Mouse (Mus musculus) E14TG2a.4 (cell line): ENCODE measurements around the gene Fbrs.
A peak's percentile ranks its signal among the peaks of the same experiment; 100 is the strongest.
"Not testable (repeated sequence)": the region's sequence is repeated elsewhere in the genome, so short reads cannot be mapped to it uniquely, and the experiment has no call there.

Experiments used
- H3K27me3 ChIP-seq: 2 replicates; pipeline ENCODE4 v1.6.1; 2014; ENCODE audit warnings: low read length, control low read depth; ENCODE audit not compliant: insufficient read depth
- H3K36me3 ChIP-seq: 2 replicates; pipeline ENCODE4 v1.6.1; 2014; ENCODE audit warnings: low read length, control low read depth; ENCODE audit not compliant: insufficient read depth
- H3K4me1 ChIP-seq: replicated peaks from 2 replicates; pipeline ENCODE4 v1.6.1; 2014; ENCODE audit warnings: low read depth, low read length, control low read depth
- H3K4me3 ChIP-seq: replicated peaks from 2 replicates; pipeline ENCODE4 v1.5.1; 2014; ENCODE audit warnings: mild to moderate bottlenecking, low read length
- H3K9me3 ChIP-seq: 2 replicates; pipeline ENCODE4 v1.6.1; 2014; ENCODE audit warnings: low read length, control low read depth
- CTCF ChIP-seq: conservative IDR thresholded peaks from 2 replicates; pipeline ENCODE4 v1.5.1; 2014; ENCODE audit warnings: low read length
- NANOG ChIP-seq: IDR thresholded peaks from 2 replicates; pipeline ENCODE4 v1.6.1; 2014; ENCODE audit warnings: borderline replicate concordance, low read length, mixed read lengths
- POU5F1 ChIP-seq: IDR thresholded peaks from 2 replicates; pipeline ENCODE4 v1.6.1; 2014; ENCODE audit warnings: low read length, borderline replicate concordance

The Fbrs gene

DNA sequence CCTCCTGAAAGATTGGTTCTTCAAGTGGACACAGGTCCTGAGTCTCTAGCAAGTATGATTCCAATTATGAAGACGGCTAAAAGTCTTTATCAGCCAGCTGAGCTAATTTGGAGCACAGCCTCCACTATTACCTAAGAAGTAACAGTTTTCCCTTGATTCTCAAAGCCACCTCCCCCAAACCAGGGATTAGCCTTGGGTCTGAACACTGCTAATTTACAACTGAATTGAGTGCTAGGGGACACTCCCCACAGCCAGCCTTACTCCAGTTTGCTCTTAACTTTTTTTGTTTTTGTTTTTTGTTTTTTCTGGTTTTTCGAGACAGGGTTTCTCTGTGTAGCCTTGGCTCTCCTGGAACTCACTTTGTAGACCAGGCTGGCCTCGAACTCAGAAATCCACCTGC lies 13.8 kb upstream of the Fbrs start:
- H3K36me3 ChIP-seq: peaks cover 62% of the 10 kb centered on the region
- no peaks in the 10 kb centered on the region for H3K27me3 ChIP-seq
- peaks cover 3% of the 10 kb centered on the region for H3K4me1 ChIP-seq
- peaks cover 99% of the 10 kb centered on the region for H3K9me3 ChIP-seq
- H3K4me3 ChIP-seq: no peak overlapping the region
- no peak for TF ChIP-seq CTCF
- TF ChIP-seq POU5F1: no peak
- TF ChIP-seq NANOG: peak; percentile 36

DNA sequence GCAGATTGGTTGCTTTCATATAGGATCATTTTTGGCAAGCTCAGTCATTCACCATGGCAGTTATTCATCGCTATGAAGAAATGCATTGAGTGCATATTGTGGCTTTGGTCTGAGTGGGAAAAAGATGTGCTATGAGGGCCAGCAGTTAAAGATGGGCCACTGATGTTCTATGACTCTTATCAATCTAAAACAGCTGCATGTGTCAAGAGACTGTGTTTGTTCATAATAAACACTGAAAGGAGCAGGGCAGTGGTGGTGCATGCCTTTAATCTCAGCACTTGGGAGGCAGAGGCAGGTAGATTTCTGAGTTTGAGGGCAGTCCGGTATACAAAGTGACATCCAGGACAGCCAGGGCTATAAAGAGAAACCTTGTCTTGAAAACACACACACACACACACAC lies 13.3 kb upstream of the Fbrs start:
- H3K27me3 ChIP-seq, H3K4me3 ChIP-seq, H3K4me1 ChIP-seq: not testable (repeated sequence)
- Histone ChIP-seq H3K9me3 (peaks cover 97% of the 10 kb centered on the region), H3K36me3 (peaks cover 58% of the 10 kb centered on the region)

DNA sequence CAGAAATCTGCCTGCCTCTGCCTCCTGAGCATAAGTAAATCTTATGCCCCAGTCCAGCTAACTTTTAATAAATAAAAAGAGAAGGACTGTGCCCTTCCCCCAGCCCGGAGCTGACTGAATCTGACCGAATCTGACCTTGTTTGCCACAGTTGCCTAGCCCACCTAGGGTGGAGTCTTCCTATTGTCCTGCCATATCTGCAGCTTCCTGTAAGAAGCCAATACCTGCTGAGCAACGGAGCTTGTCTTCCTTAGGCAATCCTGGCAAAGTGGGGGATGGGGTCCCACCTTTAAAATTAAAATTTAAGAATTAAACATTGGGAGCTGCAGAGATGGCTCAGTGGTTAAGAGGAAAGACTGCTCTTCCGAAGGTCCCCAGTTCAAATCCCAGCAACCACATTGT lies 12.4 kb upstream of the Fbrs start:
- Histone ChIP-seq H3K4me1 (peaks cover 7% of the 10 kb centered on the region), H3K9me3 (peaks cover 88% of the 10 kb centered on the region), H3K27me3 (no peaks in the 10 kb centered on the region), H3K36me3 (peaks cover 48% of the 10 kb centered on the region), H3K4me3 (no peak overlapping the region)
- no peak for TF ChIP-seq CTCF
- TF ChIP-seq POU5F1: no peak
- no peak for TF ChIP-seq NANOG

DNA sequence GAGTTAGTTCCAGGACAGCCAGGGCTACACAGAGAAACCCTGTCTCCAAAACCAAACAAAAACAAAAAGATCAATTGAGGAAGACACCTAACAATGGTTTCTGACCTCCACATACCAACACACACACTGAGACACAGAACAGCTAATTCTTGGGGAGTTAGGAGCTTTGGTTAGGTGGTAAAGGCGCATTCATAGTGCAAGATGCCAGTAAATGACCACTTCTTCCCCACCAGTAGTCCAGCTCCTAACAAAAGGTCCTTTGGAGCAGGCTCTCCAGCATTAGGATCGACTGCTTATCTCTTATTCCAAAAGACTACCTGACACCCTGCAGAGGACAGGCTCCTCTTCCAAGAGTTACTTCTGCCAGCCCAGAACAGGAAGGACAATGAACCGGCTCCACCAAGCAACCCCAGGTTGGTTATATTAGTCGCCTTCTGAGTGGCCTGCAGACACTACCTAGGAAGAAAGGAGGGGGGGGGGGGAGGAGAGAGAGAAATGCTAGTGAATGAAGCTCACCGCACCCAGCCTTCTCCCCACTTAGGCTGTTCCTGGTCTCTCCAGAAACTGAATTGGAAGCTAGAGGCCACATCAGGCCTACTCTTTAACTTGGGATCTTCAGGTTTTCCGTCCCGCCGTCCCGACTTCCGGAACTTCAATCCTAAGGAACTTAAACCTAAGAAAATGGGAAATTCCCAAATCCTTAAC lies 8.8 kb upstream of the Fbrs start:
- Histone ChIP-seq H3K4me1 (peaks cover 38% of the 10 kb centered on the region), H3K9me3 (peaks cover 53% of the 10 kb centered on the region), H3K36me3 (peaks cover 41% of the 10 kb centered on the region), H3K27me3 (no peaks in the 10 kb centered on the region), H3K4me3 (peak overlapping the region; percentile 95)
- TF ChIP-seq POU5F1: no peak
- no peak for TF ChIP-seq NANOG
- no peak for TF ChIP-seq CTCF

DNA sequence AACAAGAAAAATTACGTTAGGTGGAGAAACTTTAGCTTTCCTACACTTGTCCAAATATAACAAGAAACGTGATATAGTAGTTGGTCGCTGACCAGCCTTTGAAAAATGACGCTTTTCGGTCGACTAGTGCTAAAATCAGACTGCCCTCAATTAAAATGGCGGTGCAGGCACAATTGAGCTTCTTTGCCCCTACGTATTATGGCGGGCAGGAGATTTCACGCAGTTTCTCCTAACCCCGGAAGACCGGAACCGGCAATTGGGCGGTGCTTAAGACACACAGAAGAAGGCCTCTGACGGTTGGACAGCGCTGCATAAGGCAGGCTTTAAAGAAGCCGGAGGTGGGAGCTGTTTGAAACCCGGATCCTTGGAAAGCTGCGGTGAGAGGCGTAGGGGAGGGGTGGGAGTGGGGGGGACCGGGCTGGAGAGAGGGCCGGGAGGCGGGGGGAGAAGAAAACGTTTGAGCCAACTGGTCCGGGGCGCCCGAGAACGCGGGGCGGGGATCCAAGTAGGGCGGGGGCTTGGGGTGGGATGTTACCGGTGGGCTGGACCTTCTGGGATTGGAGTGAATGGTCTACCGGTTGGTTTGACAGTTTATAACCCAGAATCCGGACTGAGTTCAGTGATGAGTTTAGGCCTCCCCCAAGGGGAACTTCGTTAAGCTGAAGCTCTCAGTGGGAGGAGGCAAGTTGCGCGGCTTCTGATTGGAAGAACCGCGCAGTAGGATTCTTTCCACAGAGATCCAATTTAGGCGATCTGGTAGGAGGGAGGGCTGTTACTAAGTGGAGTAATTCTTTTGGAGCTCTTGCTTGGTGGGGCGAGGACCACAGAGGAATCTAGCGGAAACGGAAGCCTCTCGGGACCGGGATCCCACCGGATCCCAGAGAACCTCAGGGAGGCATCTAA lies 8.0 kb upstream of the Fbrs start:
- no peak for TF ChIP-seq NANOG
- TF ChIP-seq POU5F1: no peak
- no peak for TF ChIP-seq CTCF
- Histone ChIP-seq H3K4me3 (peak overlapping the region; percentile 95), H3K27me3 (no peaks in the 10 kb centered on the region), H3K9me3 (peaks cover 44% of the 10 kb centered on the region), H3K36me3 (peaks cover 46% of the 10 kb centered on the region), H3K4me1 (peaks cover 45% of the 10 kb centered on the region)

DNA sequence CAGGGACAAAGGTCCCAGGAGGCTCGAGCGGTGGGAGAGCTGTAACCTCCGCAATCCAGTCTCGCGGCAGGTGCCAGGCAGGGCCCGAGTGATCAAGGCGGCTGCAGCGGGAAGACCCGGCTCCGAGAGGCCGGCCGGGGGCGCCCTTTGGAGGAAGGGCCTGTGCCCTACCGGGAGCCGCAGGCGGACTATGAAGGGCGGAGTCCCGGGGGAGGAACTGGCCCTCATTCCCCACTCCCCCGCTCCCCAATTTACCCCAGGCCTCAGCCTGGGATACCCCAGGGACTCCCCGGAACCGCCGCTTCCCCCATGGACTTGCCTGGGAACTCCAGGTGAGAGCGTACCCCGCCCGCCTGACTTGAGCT lies 7.4 kb upstream of the Fbrs start:
- TF ChIP-seq POU5F1 (no peak), NANOG (no peak), CTCF (no peak)
- Histone ChIP-seq H3K4me3 (peak overlapping the region; percentile 95), H3K9me3 (peaks cover 38% of the 10 kb centered on the region), H3K36me3 (peaks cover 48% of the 10 kb centered on the region), H3K4me1 (peaks cover 51% of the 10 kb centered on the region), H3K27me3 (no peaks in the 10 kb centered on the region)

DNA sequence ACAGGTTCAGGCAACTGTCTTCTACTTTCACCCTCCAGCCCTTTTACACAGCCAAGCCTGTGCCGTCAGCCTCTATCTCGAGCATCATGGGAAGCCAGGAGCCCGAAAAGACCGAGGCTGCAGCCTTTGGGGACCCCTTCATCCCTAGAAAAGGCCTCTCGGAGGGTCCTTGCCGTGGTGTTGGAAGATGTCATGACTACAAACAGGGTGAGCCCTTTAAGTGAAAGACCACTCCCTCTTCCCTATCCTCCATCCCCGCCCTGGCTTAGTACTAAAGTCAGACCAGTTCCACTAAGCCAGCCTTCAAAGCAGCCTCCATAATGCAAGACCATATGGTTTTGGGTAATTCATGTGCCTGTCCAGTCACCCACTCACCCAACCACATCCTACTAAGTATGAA lies 6.9 kb upstream of the Fbrs start:
- no peaks in the 10 kb centered on the region for H3K27me3 ChIP-seq
- H3K36me3 ChIP-seq: peaks cover 49% of the 10 kb centered on the region
- peaks cover 55% of the 10 kb centered on the region for H3K4me1 ChIP-seq
- H3K9me3 ChIP-seq: peaks cover 34% of the 10 kb centered on the region
- no peak for TF ChIP-seq CTCF
- no peak for TF ChIP-seq POU5F1
- TF ChIP-seq NANOG: no peak
- H3K4me3 ChIP-seq: peak overlapping the region; percentile 95

DNA sequence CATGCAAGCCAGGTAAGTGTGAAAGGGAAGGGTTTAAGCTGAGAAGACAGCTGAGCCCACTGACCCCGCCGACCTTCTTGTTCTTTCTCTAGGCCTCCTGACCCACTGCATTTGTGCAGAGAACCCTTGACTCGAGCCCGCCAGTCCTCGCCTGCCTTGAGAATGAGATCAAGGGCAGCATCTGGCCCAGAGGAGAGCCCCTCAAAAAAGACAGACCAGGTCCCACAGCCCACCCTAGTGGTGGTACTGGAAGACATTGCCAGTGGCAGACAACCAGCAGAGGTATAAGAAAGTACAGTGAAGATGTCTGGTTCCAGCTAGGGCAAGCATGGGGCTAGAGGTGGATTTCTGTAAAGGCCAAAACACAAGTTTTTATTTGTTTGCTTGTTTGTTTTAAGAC lies 5.3 kb upstream of the Fbrs start:
- Histone ChIP-seq H3K36me3 (peaks cover 43% of the 10 kb centered on the region), H3K27me3 (no peaks in the 10 kb centered on the region), H3K9me3 (peaks cover 17% of the 10 kb centered on the region), H3K4me3 (no peak overlapping the region), H3K4me1 (peaks cover 59% of the 10 kb centered on the region)
- TF ChIP-seq CTCF: no peak; the same call in 1 of the 2 replicates
- TF ChIP-seq NANOG: no peak
- TF ChIP-seq POU5F1: no peak
